Mouse (Mus musculus) lung, adult 2 months (tissue): Measurements from ENCODE around the gene Dner.

Source experiments
- CTCF ChIP-seq: fragments of 200-500 bp; IDR thresholded peaks from 2 replicates; pipeline ENCODE4 v1.5.1; 2011; ENCODE audit warnings: mild to moderate bottlenecking, low read length, control low read depth; ENCODE audit not compliant: insufficient read depth
- POLR2A ChIP-seq: fragments of 200-500 bp; IDR thresholded peaks from 2 replicates; pipeline ENCODE4 v1.6.1; 2011; ENCODE audit warnings: low read depth, mild to moderate bottlenecking, control low read depth, low read length, borderline replicate concordance; ENCODE audit errors: extremely low read depth

DNA sequence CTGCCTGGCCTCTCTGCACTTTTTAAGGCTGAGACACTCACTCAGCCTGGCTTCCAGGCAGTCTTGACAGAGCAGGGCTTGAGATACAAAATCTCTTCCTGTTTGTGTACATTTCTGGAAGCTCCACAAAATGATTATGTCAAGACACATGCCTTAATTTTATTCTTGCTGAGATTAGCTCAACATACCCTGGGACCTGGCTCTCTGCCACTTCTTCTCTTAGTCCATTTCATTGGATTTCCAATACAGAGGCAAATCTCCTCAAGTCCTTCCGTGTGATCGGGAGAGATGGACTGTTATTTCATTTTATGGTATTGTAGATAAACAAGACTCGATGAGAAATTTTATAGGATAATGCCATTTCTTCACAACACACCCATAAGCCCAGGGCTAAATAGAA, 84.7 kb downstream of the Dner start:
- TF ChIP-seq CTCF, result no peak
- no peak for TF ChIP-seq POLR2A
